Mouse (Mus musculus): Measurements from ENCODE around the gene Mrpl4. TPM values are rescaled to one million over a fixed set of nuclear protein-coding genes. Genes with fewer than 3 reads are reported as not detected.

Gene Mrpl4
- 10 to 100 TPM; 51.2 to 53.0 TPM for total RNA-seq (2023)

DNA sequence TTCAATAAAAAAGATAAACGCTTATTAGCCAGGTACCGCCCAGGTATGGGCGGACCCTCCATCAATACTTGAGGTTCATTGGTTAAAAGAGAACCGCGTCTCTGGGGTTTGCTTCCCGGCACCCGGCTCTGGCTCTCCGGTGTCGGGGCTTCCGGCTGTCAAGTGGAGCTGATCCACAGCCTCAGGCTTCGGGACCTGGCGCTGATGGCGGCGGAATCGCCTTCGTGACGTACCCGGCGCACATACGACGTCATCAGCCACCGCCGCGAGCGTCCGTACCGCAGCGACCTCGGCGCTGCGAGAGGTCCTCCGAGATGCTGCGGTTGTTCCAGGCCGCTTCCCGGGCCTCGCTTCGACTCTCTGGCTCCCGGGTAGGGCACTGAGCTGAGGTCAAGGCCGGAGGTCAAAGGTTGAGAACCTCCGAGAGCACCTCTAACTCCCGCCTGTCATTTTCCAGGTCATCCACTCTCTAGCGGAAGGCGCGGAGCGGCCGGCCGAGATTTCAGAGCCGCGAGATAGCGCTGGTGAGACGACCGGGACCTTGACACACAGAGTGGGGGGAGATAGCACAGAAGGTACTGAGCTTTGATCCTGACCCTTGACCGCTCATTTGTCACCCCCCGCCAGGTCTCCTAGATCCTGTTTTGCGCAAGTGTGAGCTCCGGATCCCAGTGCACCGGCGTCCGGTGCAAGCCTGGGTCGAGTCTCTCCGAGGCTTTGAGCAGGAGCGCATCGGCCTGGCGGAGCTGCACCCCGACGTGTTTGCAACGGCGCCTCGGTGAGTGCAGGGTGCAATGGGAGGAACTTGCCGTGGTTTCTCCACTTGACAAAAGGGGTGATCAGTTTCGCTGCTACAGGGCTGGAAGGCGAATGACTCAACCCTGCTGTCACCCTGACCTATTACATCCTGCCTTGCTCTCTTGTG lies at the start of gene Mrpl4:
Gene Mrpl4, plus strand, starts transcription at position 112 of the 925 bp plus-strand sequence.

GRCm38 (mm10) chr9:20959430-20959938 lies 43.1 kb upstream of the Mrpl4 start, which contains the start of gene Dnmt1:
Gene Dnmt1, minus strand, starts transcription at chr9:20959888.

GRCm38 (mm10) chr9:20976216-20976960 lies 26.1 kb upstream of the Mrpl4 start, which contains the start of gene S1pr2:
Gene S1pr2, minus strand, starts transcription at chr9:20976781.

DNA sequence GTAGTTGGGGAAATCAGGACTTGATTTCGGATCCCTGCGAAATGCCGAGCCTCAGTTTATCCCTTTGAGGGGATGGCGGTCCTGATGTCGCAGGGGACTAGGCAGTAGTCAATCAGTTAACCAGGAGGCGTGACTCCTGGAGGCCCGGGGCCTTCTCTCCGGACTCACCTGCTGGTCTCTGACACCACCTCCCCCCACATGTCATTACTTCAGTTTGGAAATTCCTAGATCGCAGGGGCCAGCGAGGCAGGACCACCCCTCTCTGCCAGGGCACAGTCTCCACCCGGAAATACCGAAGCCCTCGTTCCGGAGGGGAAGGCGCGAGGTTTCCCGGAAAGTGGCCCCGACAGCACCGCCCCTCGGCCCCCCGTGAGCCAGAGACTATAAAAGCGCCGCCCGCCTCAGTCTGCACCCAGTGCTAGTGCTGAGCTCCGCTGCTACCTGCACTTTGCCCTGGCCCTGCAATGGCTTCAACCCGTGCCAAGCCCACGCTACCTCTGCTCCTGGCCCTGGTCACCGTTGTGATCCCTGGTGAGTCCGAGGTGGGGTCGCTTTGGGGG lies 13.1 kb downstream of the Mrpl4 start, which contains the start of gene Icam1:
Gene Icam1, plus strand, starts transcription at position 415 of the 560 bp plus-strand sequence.

DNA sequence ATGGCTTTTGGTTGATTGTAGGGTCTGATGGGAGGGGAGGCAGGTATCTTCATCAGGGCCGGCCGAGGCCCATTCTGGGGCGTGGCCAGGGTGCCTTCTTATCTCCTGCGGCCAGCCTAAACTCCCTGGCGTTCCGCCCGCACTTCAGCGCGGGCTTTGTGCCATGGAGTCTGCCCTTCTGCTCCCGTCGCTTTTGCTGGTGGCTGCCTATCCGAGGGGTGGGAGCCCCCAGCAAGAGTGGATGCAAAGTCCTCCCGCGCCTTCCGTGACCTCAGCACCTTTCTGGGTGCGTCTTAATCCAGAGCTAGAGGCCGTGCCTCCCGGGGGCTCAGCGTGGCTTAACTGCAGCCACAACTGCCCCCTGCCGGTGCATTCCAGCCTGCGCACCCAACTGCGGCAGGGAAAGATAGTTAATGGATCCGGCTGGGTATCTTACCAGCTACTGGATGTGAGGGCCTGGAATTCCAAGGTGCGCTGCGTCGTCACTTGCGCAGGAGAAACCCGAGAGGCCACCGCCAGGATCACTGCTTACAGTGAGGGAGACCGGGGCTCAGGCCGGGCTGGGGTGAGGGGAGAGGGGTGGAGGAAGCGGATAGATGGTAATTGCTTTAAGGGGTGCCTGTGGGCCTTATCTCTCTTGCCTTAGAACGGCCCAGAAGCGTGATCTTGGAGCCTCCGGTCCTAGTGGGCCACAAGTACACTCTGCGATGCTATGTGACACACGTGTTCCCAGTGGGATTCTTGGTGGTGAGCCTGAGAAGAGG lies 26.9 kb downstream of the Mrpl4 start, which contains the start of gene Icam4:
Gene Icam4, plus strand, starts transcription at position 83 of the 764 bp plus-strand sequence.

DNA sequence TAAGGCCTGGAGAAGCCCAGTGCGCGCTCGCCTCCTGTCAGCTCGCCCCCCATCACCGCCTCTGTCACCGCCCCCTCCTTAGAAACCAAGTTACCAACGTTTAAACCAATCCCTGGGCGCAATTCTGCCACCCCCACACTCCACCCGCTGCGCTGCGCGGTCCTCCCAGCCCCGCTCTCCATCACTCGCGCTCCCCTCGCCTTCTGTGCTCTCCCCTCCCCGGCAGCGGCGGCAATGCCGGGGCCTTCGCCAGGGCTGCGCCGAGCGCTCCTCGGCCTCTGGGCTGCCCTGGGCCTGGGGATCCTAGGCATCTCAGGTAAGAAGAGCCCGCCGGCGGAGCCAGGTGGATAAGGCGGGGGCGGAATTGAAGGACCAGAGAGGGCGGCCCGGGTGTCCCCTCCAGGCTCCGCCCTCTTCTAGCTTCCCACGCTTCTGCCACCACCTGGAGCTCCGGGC lies 29.4 kb downstream of the Mrpl4 start, which contains the start of gene Icam5:
Gene Icam5, plus strand, starts transcription at position 178 of the 456 bp plus-strand sequence.

Other genes with a start within 250 kb of the Mrpl4 start
- not detected for gene Col5a3, start 187.7 kb upstream of the Mrpl4 start, total RNA-seq (2023)
- gene Rdh8, start 184.2 kb upstream of the Mrpl4 start, total RNA-seq (2023) = not detected
- 10 to 100 TPM; 59.7 to 65.3 TPM for gene A230050P20Rik, start 134.1 kb upstream of the Mrpl4 start, total RNA-seq (2023)
- 1 to 10 TPM; 1.1 to 3.0 TPM for gene Angptl6, start 123.0 kb upstream of the Mrpl4 start, total RNA-seq (2023)
- gene Ppan, start 114.6 kb upstream of the Mrpl4 start, total RNA-seq (2023) = 100 to 1,000 TPM in 1 of 2 experiments, 10 to 100 TPM in 1; 95.1 to 102 TPM
- gene Eif3g, start 104.1 kb upstream of the Mrpl4 start, total RNA-seq (2023) = 100 to 1,000 TPM; 187 to 197 TPM
- 100 to 1,000 TPM in 1 of 2 experiments, 10 to 100 TPM in 1; 99.8 to 107 TPM for gene Dnmt1, start 42.9 kb upstream of the Mrpl4 start, total RNA-seq (2023)
- gene S1pr2, start 26.0 kb upstream of the Mrpl4 start, total RNA-seq (2023) = 1 to 10 TPM; 2.5 to 6.7 TPM
- 10 to 100 TPM; 43.1 to 49.4 TPM for gene Icam1, start 13.2 kb downstream of the Mrpl4 start, total RNA-seq (2023)
- 1 to 10 TPM in 1 of 2 experiments, under 1 TPM in 1; 0.56 to 1.2 TPM for gene Icam4, start 26.6 kb downstream of the Mrpl4 start, total RNA-seq (2023)
- under 1 TPM; 0.62 to 0.73 TPM for gene Icam5, start 29.3 kb downstream of the Mrpl4 start, total RNA-seq (2023)
- gene Zglp1, start 64.4 kb downstream of the Mrpl4 start, total RNA-seq (2023) = 1 to 10 TPM; 2.6 to 3.7 TPM
- 1 to 10 TPM; 2.3 to 4.1 TPM for gene Gm49373, start 70.4 kb downstream of the Mrpl4 start, total RNA-seq (2023)
- 10 to 100 TPM; 33.5 to 34.0 TPM for gene Fdx1l, start 70.9 kb downstream of the Mrpl4 start, total RNA-seq (2023)
- gene Gm38431, start 89.3 kb downstream of the Mrpl4 start, total RNA-seq (2023) = 10 to 100 TPM; 12.8 to 16.0 TPM
- 100 to 1,000 TPM; 110 to 111 TPM for gene Raver1, start 89.3 kb downstream of the Mrpl4 start, total RNA-seq (2023)
- 10 to 100 TPM; 65.7 to 68.6 TPM for gene Tyk2, start 128.5 kb downstream of the Mrpl4 start, total RNA-seq (2023)
- gene Cdc37, start 147.2 kb downstream of the Mrpl4 start, total RNA-seq (2023) = 100 to 1,000 TPM; 132 to 148 TPM
- 1 to 10 TPM in 1 of 2 experiments, under 1 TPM in 1; 0.74 to 1.8 TPM for gene Pde4a, start 163.0 kb downstream of the Mrpl4 start, total RNA-seq (2023)
- 10 to 100 TPM; 35.2 to 43.8 TPM for gene Keap1, start 236.6 kb downstream of the Mrpl4 start, total RNA-seq (2023)
- 1 to 10 TPM; 1.1 to 1.9 TPM for gene S1pr5, start 245.7 kb downstream of the Mrpl4 start, total RNA-seq (2023)